Mouse (Mus musculus): ENCODE data around the gene Zbtb37.
A peak's percentile ranks its signal among the peaks of the same experiment; 100 is the strongest.

The Zbtb37 gene

DNA sequence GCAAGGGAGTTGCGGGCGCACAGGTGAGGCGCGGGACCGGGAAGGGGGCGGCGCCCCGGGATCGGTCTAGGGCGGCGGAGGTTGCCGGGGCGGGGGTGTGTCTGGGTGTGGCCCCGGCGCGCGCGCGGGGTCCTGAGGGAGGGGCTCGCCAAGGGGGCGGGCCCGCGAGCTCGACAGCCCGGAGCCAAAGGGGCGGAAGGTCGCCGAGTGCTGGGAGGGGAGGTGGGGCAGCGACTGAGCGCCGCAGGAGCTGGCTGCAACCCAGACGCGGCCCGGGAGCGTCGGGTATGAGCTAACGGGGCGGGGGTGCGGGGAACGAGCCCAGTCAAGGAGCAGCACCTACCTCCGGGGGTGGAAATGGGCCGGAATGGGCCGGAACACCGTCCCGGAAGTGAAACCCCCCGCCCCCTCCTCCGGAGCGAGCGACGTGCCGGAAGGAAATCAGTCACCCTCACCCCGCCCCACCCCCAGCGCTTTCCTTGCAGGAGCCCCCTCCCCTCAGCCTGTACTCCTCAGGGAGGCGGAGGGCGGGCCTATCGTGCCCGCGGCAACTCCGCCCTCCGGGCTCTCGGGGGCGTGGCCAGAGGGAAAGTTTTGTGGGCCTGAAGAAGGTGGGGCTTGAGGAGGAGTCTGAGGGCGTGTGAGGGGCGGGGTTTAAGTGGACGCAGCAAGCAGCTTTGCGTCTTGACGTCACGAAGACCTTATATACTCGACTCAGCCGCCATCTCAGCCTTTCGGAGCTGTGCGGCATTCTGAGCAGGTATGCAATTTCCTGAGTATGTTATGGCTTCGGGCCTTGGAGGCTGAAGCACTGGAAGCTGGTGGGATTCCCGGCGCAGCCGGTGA is at the start of gene Zbtb37:
Gene Zbtb37, minus strand, starts transcription at position 415 of the 846 bp plus-strand sequence.
- peak; percentile 94 for DNase-seq (ENCODE audit: extremely low read depth, low read depth)

DNA sequence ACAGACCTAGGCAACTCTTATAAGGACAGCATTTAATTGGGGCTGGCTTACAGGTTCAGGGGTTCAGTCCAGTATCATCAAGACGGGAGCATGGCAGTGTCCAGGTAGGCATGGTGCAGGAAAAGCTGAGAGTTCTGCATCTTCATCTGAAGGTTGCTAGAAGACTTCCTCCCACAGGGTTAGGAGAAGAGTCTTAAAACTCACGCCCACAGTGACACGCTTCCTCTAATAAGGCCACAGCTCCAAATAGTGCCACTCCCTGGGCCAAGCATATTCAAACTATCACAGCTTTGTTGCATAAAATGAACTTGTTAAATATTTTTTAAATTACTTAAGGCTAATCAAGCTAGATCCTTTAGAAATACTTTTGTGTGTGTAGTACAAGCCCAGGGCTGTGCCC is 42.6 kb upstream of the Zbtb37 start:
- no peak for DNase-seq (ENCODE audit: extremely low read depth, low read depth)

DNA sequence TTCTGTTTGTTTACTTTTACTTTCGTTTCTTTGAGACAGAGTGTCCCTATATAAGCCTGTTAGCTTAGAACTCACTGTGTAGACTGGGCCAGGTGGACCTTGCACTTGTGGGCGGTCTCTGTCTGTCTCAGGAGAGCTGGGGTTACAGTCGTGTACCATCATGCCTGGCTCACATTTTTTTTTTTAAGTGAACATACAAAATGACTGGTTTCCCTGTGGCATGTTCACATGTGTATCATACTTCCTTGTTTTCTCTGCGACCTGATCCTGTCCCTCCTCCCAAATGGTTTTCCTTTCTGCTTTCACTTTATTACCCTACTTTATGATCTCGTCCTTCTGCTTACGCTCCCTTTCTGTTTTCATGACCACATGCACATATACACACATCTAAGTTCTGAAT is 41.6 kb upstream of the Zbtb37 start:
- no peak for DNase-seq (ENCODE audit: extremely low read depth, low read depth)

DNA sequence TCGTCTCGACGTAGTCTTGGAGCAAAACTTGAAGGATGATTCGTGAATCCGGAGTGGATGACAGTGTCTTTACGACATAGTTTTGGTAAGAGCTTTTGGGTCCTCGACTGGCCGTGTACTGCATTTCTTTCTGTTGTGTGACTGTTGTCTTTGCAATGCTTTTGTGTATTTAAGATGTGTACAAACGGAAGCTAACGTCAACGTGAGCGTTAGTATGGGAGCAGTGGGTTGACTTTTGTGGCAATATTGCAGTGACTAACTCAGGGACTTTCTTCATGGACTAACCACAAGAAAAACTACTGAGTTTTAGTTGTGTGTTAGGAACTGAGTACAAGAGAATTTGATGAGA is 36.6 kb upstream of the Zbtb37 start:
- DNase-seq (ENCODE audit: extremely low read depth, low read depth) = peak; percentile 37

DNA sequence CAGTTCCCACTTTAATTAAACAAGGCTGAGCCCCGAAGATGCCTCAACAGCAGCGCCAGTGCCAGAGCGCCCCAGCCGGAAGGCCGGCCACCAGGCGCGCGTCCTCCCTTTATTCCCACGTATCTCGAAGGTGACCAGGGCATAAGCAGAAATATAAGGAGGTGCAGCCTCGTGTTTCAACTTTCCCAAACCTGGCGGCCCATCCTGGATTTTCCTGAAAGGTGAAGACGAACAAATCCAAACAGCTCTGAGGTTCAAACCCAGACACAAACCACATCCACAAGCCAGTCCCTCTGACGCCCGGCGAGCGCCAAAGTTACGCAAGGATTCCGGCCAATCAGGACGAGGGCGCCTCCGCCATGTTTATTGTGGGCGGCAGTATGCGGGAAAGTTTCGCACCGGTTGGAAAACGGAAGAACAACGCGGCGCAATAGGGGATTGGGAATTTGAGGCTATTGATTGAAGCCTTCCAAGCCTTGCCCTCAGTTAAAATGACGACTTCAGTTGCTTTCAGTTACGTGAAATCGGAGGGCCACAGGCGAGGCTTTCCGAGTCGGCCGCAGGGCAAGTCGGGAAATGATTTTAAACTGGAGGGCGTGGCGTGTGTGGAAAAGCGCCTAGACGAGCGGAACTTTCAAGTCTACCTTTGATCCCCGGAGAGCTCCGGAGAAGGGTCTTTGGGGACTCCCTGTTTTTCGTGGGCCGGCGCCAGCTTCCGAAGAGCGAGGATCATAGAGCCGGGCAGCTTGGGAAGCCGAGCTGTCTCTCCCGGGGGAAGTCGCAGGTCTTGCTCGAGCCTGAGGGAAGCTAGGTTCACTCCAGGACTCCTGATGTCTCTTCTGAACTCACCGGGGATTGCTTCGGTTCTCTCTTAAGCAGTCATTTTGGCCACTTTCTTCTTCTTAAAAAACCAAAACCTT is 36.0 kb upstream of the Zbtb37 start, which contains the start of the genes Dars2 and Cenpl:
Gene Dars2, minus strand, starts transcription at position 307 of the 920 bp plus-strand sequence.
Gene Cenpl, plus strand, starts transcription at position 362 of the 920 bp plus-strand sequence.
- peak; percentile 95 for DNase-seq (ENCODE audit: extremely low read depth, low read depth)

DNA sequence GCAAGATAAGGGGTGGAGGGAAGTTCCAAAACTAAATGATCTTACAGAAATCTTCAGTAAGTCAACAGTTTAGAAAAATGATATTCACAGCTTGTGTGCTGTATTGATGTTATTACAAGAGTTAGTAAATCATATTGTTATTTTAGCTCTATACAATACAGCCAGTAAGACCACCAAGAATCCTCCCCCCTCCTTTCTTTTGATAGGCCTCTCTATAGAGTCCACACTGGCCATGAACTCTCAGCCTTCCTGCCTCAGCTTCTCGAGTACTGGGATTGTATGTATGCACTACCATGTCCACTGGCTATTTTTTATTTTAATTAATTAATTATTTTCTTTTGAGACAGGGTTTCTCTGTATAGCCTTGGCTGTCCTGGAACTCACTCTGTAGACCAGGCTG is 28.7 kb upstream of the Zbtb37 start:
- DNase-seq (ENCODE audit: extremely low read depth, low read depth) = no peak

DNA sequence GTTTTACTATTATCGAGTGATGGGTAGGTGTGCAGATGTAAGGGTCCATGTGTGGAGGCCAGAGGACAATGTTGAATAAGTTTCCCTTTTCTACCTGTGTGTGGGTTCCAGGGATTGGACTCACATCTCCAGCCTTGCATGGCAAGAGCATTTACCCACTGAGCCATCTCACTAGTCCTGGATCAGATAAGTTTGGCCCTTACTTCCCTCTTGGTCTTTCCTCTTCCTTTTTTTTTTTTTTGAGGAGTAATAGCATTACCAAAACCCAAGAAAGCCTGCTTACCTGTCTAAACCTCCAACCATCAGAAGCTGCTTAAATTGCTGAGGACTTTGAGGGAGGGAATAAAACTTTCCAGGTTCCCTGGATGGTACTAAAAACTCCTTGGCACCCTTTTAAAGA is 22.5 kb upstream of the Zbtb37 start:
- DNase-seq (ENCODE audit: extremely low read depth, low read depth) = peak; percentile 24

DNA sequence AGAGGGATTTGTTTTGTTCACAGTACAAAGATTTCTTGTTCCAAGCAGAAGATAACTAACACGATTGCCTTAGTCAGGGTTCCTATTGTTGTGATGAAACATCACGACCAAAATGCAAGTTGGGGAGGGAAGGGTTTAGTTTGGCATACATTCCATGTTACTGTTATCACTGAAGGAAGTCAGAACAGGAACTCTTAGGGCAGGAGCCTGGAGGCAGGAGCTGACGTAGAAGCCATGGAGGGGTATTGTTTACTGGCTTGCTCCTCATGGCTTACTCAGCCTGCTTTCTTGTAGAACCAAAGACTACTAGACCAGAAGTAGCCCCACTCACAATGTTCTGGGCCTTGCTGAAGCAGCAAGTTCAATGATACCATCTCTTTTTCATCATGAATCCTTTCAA is 12.3 kb upstream of the Zbtb37 start:
- no peak for DNase-seq (ENCODE audit: extremely low read depth, low read depth)

DNA sequence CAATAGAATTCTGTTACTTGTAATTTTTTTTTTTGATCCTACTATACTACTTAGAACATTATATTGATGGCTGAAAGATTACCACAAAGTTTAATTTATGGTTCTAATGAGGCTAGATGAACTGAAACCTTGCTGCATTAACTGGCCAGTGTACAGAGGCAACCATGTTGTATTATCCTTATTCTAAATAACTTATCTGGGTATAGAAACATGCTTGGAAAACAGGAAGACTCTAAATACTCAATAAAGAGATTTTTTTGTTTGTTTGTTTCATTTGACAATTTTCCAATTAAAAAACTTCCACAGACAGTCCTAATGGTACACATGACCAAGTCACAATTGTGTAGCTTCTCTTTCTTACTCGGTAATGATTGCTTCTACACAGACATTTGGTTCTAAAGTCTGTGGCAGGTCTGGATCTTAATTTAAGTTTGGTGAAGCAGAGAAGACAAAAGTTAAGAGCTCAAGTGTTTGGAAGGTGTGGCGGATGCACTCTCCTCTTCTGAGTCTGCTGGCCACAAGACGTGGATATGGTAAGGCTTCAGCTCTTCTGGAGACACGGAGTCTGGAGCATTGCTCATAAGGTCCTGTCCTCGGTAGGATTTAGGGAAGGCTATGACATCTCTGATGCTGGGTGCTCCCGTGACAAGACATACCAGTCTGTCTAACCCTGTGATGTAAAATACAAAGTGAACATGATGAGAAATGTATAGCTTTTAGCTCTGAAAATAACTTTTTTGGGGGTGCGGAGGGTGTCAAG is 6.8 kb upstream of the Zbtb37 start:
- DNase-seq (ENCODE audit: extremely low read depth, low read depth) = peak; percentile 24

DNA sequence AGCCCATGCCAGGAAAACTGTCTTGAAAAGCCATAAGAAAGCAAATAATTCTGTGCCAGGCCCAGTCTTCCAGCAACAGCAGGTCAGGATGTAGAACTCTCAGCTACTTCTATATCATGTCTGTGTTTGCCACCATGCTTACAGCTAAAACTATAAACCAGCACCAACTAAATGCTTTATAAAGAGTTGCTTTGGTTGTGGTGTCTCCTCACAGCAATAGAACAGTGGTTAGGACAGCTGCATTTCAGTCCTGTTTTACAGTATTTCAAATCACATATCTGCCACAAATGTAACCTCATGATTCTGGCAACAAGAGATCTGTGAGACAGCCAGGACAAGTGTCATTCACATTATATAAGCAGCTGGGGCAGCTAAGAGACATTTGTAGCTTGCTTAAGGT is 6.2 kb upstream of the Zbtb37 start:
- DNase-seq (ENCODE audit: extremely low read depth, low read depth) = peak; percentile 68

DNA sequence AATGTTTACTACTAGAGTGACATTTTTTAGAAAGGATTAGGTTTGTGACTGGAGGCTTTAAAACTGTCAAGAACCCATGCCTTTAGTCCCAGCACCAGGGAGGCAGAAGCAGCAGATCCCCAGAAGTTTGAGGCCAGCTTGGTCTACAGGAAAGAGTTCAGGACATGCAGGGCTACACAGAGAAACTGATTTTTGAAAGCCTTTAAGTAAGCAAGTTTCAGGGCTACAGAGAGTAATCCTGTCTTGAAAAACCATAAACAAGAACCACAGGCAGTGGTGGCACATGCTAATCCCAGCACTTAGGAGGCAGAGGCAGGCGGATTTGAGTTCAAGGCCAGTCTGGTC is 5.7 kb upstream of the Zbtb37 start:
- DNase-seq (ENCODE audit: extremely low read depth, low read depth) = no peak

DNA sequence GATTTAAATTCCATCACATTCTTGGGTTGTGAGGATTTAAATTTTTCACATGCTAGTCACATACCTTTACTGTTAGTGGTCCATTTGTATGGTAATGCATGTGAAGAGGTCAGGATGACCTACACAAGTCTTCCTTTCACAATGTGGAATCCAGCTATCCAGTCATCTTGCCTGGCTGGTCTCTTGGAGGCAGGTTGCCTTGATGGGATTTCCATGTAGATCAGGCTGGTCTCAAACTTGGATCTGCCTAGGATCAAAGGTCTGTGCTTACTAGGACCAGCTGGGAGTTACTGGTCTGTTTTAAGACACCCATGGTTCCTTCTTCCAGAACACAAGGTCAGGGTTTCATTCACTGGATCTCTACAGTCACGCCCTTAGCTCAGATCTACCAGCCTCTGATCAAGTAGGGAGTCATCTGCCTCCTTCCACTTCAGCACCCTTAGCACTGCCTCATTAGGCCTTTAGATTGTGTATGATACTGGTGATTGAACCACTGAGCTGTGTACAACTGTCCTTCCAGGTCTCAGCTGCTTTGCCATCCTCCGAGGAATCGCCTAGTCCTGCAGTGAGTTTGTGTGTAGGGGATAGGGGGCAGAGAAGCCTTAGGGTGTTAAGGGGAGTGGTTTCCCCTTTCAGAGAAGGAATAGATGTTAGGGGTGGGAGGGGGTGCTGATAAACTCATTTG is 5.2 kb upstream of the Zbtb37 start:
- DNase-seq (ENCODE audit: extremely low read depth, low read depth) = peak; percentile 89

DNA sequence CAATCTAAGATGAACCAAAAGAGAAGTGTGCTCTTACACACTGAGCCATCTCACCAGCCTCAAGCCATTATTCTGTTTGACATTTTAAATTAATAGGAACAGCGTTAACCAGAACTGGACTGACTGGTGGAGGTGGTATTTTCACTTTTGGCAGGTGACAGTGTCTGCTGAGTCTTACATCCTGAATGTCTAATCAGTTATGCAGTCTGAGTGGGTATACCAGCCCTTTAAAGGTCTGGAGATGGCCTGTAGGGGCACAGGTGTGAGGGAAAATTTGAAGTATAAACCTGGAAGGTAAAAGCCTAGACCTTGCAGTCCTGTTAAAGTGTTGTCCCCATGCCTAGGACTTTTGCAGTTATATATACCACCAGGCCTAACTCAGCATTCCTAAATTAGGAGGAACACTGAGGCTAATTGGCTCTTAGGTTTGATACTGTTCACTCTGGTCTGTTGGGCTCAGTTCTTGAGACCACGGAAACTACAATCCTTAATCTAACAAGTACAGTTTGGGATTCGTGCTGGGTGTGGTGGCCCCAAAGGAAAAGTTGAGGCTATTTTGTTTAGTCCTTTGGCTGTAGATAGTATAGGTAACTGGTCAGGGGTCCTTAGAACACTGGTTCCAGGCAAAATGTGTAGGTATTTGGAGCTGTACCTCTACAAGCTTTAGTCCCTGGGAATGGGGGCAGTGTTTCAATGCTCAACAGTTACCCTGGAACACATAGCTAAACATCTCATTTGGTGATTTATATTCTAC is 4.5 kb upstream of the Zbtb37 start:
- DNase-seq (ENCODE audit: extremely low read depth, low read depth) = peak; percentile 68

DNA sequence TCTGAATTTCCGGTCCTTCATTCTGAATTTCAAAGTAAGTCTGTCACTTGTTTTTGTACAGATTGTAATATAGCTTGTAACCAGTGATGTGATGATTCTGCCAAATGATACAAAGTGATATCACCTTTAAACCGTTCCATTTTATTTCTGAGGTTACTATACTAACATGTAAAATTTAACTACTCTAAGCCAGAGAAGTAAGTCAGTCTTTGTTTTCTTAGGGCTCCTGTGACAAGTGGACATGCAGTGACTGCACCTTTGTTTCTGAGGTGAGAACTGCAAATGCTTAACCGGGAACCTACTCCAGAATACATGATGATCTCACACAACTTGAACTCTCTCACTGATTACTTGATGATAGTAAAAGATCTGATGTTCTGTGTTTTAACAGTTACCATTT is 3.4 kb upstream of the Zbtb37 start:
- no peak for DNase-seq (ENCODE audit: extremely low read depth, low read depth)

DNA sequence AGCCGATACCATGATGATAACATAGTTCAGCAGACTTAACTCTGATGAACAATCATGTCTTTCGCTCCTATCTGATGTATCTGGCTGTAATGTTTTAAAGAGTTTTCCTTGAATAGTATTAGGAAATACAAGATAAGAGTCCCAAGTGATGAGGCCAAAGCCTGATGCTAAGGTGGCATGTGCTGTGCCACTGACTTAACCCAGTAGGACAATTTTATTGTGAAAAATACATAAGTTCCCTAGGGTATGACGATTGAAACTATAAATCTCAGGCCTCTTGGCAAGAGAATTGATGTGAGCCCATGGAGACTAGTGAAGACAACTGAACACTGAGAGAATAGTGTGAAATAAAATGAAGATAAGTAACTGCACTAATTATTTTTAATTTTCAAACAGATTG is 3.0 kb upstream of the Zbtb37 start:
- DNase-seq (ENCODE audit: extremely low read depth, low read depth) = peak; percentile 32

DNA sequence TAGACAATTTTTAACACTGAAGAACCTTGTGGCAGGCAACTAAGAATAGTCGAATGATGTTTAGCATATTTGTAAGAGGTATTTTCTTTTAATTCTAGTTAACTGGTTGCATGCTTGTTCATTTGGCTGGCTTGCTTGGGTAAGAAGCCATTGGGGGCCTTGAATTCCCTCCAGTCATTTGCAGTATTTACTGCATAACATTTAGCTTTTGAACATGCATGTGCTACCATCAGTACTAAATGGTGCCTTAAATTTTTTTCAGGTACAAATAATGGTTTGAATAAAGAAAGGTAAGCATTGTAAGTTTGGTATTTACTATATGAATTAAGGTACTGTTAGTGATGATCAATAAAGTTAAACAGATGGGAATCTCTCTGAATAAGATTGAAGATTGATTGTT is 2.4 kb upstream of the Zbtb37 start:
- peak; percentile 32 for DNase-seq (ENCODE audit: extremely low read depth, low read depth)

DNA sequence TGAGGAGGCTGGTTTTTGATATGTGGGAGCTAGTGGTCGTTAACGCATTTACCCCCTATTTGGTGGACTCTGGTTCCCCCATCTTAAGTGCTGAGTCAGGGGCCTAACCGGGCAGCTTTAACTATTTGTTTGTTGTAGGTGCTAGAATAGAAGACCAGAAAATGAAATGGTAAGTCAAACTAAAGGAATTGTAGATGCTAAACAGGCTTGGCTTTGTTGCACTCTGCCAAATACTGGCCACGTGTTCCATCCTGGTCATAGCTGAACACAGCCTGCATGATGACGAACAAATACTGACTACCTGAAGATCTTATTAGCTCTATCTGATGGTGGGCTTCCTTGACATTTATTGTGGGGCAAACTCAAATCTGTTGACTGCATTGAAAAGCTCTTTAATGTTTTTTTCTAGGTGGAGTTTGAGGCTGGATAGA is 1.8 kb upstream of the Zbtb37 start:
- peak; percentile 39 for DNase-seq (ENCODE audit: extremely low read depth, low read depth)

DNA sequence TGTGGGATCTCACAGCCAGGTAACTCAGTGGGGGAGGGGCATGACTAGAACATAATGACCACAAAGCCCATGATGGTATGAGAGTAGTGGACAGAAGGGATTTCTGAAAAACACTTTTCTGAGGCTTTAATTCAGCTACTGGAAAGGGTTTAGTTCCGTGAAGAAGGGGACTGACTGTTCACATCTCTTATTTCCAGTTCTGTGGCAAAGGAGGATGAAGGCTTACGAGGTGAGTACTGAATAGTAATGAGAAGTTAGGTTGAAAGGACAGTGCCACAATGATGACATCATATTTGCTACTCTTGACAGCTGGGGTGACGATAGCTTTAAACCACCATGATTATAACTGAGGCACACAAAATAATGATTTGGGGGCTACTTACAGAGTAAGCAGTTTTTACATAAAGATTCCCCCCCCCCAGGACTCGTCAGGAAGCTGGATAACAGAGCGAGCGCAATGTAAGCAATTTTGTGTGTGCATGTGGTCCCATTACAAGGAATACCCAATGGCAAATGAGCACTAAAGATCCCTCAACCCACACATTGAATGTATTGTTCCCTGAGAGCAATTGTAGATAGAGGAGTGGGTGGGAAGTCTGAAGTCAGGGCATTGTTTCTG is 1.2 kb upstream of the Zbtb37 start:
- no peak for DNase-seq (ENCODE audit: extremely low read depth, low read depth)

DNA sequence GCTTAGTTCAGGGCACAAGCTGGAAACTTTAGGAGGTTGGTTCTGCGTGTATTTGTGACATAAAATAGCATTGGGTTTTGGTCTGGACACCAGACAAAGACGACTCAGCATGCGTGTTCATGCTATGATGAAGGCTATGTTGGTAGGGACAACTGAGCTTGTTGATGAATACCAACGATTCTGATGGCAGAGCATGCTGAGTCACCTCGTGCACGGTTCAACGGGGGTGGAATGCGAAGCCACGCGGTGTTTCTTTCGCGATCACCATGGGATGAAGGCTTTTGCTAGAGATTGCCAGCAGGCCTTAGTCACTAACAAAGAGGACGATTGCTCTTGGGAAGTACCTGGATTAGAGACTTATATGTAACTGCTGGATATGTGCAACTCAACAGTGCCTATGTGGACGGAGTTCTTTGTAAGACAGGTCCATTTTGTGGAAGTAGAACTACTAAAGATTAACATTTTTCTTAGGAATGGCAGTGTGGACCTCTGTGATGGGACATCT is 684 bp upstream of the Zbtb37 start:
- peak; percentile 46 for DNase-seq (ENCODE audit: extremely low read depth, low read depth)

Measured in MEL-GATA-1-ER (cell line).